Mouse (Mus musculus) CD4-positive helper T cell, adult 2 months (primary cell): ENCODE measurements around the gene Ipo8.
A peak's percentile ranks its signal among the peaks of the same experiment; 100 is the strongest.

Experiments used
- DNase-seq: peaks from one replicate; pipeline ENCODE4 v3.0.0-alpha.2; 2012; ENCODE audit warnings: low read depth, missing footprints, low spot score

The Ipo8 gene

GRCm38 (mm10) chr6:148830748-148831727, at the start of gene Ipo8:
TSS of gene Ipo8 (minus strand) at chr6:148831467.
- peak; percentile 92 for DNase-seq

DNA sequence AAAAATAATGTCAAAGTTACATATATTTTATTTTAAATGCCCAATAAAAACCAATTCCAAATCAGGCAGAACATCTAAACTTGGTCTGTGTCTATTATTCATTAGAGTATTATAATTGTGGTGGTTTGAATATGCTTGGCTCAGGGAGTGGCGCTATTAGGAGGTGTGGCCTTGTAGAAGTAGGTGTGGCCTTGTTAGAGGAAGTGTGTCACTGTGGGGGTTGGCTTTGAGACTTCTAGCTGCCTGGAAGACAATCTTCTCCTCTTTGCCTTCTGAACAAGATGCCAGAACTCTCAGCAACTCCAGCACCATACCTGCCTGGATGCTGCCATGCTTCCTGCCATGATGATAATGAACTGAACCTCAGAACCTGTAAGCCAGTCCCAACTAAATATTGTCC, 42.6 kb upstream of the Ipo8 start:
- DNase-seq, result no peak

DNA sequence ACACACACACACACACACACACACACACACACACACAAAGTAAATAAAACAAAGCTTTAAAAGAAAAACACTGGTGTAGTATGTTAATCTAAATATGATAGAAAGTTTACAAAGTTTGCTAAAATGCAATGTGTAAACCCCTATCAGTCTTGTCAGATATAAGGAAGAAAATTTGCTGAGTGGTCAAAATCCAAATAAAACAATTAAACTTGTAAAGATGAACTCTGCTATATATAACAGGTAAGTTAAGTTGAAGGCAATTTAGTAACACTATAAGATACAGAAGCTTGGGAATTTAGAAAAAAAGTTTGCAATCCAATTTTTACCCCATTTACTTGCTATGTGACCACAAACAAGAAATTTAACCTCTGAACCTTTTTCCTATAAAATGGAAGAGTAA, 14.4 kb upstream of the Ipo8 start:
- DNase-seq, result no peak

DNA sequence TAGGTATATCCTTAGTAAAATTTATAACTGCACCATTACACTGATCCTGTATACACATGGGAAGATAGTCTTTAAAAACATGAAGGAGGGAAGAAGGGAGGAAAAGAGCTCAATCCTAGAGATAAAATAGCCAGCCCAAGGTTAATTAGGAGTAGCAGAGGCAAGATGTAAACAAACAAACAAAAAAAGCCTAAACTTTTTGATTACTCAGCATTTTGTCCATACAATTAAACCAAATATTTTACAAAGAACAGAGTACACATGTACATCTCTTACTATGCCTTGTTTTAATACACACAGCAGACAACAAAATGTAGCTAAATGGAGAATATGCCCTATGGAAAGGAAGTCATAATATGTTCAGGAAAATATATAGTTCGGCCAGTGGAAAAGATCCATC, 10.5 kb upstream of the Ipo8 start:
- no peak for DNase-seq

DNA sequence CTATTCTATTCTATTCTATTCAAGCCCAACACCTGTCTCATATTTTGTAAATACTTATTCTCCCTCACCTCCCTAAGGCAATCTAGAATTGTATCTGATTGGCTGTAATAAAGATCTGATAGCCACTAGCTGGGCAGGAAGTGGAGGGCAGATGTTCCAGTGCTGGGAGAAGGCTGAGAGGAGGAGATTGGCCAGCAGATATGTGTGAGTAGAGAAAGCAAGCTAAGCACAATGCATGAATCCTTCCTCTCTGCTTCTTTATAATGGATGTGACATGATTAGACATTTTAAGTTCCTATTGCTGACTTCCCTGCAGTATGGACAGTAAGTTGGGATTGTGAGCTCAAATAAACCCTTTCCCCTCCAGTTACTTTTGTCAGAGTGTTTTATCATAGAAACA, 7.2 kb upstream of the Ipo8 start:
- no peak for DNase-seq

- no peak for DNase-seq
Measured at GRCm38 (mm10) chr6:148831728-148832121, 458 bp upstream of the Ipo8 start.

DNA sequence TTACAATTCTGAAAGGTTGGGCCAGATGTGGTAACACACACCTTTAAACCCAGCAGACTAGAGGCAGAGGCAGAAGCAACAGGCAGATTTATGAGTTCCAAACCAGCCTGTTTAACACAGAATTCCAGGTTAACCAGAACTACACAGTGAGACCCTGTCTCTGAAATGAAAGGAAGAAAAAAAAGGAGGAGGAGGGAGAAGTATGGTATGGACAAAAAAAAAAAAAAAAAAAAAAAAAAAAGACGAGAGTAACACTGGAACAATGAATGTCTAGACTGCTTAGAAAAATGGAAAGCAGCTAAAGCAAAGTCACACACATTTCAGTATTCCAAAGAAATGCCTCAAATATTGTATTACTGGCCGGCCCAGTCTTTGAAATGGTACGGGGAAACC, 916 bp downstream of the Ipo8 start:
- DNase-seq, result no peak

DNA sequence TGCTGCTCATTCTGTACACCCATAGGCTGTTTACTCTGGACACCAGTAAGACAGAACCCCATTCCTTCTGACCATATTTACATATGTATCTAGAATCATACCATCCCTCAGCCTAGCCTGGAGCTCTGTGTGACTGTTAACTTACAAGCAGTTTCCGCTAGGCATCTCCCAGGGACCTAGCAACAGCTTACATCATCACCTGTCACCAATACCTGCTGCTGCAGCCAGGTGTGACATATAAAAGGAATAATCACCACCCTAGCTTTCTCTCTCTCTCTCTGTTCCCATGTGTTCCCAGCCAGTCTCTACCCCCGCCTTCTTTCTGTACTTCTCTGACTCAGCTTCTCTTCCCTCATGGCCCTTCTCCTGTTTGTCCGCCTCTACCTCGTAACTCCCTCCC, 5.1 kb downstream of the Ipo8 start:
- peak; percentile 9 for DNase-seq

DNA sequence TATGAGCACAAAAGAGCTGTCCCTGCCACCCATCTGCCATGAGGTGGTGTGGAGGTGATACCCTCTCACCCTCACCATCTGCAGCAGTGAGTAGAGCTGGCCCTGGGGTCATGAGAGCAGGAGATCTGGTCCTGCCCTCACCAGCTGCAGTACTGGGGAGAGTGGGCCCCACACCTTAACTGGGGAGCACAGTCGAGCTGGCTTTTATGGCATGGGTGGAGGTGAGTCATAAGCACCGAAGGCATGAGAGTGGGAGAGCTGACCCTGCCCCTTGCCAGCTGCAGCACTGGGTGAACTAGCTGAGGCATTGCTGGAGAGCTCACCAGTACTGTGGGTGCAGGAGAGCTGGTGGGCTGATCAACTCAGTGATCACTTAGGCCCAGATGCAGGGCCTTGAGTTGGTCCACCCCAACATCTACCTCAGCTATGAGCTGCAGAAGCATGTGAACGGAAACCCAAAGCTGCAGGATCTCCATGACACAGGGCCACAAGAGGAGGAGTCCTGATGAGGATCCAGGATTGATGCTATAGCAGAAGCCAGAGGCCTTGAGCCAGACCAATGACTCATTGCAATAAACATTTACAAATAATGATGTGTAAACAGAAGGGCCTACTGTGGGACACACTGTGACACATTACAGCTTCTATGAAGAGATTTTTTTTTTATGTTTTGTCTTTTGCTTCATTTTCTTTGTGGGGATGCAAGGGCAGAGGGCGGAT, 12.5 kb downstream of the Ipo8 start:
- no peak for DNase-seq

GRCm38 (mm10) chr6:148816751-148817150, 14.5 kb downstream of the Ipo8 start:
- no peak for DNase-seq

DNA sequence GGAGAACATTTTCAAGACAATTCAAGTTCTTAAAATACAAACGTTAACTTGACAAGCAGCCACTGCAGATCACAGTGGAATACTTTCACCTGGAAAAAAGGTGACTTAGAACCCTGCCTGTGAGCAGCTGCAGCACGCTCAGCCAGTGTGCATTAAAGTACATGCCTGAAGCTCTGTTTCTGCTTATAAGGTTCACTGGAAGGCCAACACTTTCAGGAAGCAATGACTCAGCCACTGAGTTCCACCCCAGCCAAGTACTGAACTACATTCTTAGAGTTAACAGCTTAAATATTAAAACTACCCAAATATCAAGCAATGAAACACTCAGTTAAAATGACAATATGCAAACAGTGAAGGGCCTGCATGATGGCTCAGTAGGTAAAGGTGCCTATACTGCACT, 20.1 kb downstream of the Ipo8 start:
- DNase-seq, result no peak

DNA sequence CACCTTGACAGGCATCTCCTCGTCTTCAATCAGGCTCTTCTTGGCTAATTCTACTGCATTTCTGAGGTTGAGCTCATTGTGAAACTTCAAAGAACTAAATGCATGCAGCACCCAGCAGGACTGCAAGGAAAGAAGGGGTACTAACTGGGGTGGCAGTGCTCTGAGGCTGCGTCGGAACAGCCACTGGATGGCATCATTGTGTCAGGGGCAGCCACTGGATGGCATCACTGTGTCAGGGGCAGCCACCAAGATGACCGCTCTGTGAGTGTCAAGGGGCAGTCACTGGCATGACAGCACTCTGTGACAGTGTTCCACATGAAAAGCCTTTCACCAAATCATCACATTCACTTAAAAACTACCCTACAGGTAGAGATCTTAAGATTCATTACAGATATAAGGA, 31.5 kb downstream of the Ipo8 start:
- no peak for DNase-seq

GRCm38 (mm10) chr6:148795145-148795544, 36.1 kb downstream of the Ipo8 start:
- no peak for DNase-seq

DNA sequence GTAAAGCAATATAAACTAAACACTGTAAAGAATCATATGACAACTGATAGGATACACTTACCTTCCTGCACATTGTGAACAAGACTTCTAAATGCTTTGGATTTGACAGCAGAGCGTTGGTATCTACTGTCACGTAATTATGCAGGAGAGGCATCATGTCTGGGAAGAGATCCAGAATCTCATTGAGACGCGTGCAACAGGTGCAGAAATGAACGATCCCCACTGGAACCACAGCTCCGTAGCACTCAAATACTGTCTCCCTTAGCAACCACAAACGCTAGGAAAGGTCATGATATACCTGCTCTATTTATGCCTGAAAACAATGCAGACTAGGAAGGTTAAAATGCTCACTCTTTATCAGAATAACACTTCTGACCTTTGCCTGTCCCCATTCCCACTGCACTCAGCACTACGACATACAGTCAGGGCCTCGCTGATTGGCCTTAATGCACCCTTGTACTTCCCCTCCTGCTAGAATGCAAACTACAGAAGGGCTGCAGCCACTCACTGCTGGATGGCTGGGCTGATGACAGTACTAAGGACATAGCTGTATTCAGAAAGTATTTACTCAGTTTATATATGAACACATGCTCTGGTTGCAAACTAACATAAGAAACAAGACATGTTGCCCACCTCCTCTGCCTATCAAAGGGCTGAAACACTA, 42.1 kb downstream of the Ipo8 start:
- no peak for DNase-seq

- DNase-seq, result no peak
Measured at GRCm38 (mm10) chr6:148786186-148786585, 45.1 kb downstream of the Ipo8 start.

GRCm38 (mm10) chr6:148784418-148784817, 46.8 kb downstream of the Ipo8 start:
- no peak for DNase-seq

- no peak for DNase-seq
Measured at GRCm38 (mm10) chr6:148776236-148776635, 55.0 kb downstream of the Ipo8 start.

- no peak for DNase-seq
Measured at GRCm38 (mm10) chr6:148771423-148771822, 59.8 kb downstream of the Ipo8 start.

GRCm38 (mm10) chr6:148768419-148768818, 62.8 kb downstream of the Ipo8 start:
- DNase-seq, result no peak

DNA sequence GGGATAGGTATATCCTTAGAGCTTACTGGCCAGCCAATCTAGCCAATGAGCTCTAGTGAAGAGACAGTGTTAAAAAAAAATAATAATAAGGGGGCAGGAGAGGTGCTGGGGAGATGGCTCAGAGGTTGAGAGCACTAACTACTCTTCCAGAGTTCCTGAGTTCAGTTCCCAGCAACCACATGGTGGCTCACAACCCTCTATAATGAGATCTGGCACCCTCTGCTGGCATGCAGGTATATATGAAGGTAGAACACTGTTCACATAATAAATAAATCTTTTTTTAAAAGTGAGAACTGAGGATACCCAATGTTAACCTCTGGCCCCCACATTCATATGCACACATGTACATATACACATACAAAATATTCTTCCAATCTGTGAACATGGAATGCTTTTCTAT, 64.0 kb downstream of the Ipo8 start:
- no peak for DNase-seq

DNA sequence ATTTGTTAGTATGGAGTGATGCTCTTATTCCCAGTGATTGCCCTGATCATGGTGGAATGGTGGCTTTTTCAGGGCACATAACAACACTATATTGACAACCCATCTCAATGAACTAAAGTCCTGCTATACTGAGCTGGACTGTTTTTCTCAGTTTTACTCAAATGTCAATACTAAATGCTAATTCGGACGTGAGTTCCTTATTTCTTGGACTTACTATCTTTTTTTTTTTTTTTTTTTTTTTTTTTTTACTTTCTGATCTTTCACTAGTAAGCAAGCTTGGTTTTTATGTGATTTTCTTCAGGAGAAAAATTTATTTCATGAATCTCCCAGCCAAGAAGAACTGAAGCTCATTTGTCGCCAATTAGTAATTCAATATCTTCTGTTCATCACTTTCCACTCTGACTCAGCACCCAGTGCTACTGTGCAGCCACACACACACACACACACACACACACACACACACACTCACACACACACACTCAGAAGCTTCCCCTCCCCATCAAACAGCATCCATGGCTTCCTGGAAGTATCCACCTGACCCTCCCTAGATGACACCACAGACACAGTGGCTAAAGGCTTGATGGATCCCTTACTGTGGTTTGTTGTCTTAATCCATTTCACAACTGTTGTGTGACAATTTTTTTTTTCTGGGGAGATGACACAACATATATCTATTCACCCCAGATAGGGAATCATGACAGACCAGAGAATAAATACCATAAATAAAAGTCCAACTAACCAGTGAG, 69.1 kb downstream of the Ipo8 start:
- DNase-seq, result no peak

DNA sequence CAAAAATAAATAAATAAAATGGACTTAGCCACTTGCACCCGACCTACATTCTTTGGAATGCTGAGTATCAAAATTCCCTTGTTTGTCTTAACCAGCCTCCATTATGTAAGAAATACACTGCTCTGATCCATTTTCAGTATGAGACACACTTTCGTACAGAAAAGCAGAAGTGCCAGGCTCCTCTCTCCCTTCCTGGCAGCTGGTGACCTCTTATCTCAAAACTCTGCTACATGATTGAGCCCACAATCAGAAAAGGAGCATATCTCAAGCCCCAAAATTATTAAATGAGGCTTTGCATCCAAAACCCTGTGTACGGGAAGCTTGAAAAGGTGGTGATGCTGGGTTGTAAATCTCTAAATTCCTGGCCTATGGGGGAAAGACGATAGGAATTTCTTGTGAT, 69.8 kb downstream of the Ipo8 start:
- no peak for DNase-seq
